Mouse (Mus musculus) testis, adult 2 months (tissue): ENCODE data around the gene Hydin.

Source experiments
- CTCF ChIP-seq: fragments of 200-500 bp; IDR thresholded peaks from 2 replicates; pipeline ENCODE4 v1.5.1; 2012; ENCODE audit warnings: low read depth, mild to moderate bottlenecking, inconsistent platforms, low read length, moderate library complexity; ENCODE audit not compliant: control insufficient read depth, insufficient read depth, insufficient replicate concordance
- POLR2A ChIP-seq: fragments of 200-500 bp; IDR thresholded peaks from 2 replicates; pipeline ENCODE4 v1.6.1; 2012; ENCODE audit warnings: low read depth, mild to moderate bottlenecking, inconsistent platforms, low read length, moderate library complexity; ENCODE audit not compliant: control insufficient read depth

DNA sequence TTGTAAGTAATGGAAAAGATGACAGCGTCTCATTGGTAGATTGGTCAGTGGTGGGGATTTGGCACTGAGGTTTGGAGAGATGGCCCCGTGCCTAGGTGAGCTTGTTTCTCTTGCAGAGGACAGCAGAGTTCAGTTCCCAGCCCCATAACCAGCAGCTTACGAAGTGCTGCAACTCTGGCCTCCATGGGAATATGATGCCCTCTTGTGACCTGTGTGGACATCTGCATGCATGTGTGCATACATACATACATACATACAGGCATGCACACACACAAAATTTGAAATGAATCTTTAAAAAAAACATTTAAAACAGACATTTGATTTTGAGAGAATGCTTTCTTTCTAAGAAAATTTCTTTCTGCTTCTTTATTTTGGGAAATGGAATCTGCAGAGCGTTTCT, 106.9 kb downstream of the Hydin start:
- no peak for TF ChIP-seq POLR2A
- TF ChIP-seq CTCF: 0 out of 2 replicates have a peak, but pooled peaks have one; percentile 4
